Comparison of ENCODE assay signal across 8 mouse cellular contexts in the genomic region with DNA sequence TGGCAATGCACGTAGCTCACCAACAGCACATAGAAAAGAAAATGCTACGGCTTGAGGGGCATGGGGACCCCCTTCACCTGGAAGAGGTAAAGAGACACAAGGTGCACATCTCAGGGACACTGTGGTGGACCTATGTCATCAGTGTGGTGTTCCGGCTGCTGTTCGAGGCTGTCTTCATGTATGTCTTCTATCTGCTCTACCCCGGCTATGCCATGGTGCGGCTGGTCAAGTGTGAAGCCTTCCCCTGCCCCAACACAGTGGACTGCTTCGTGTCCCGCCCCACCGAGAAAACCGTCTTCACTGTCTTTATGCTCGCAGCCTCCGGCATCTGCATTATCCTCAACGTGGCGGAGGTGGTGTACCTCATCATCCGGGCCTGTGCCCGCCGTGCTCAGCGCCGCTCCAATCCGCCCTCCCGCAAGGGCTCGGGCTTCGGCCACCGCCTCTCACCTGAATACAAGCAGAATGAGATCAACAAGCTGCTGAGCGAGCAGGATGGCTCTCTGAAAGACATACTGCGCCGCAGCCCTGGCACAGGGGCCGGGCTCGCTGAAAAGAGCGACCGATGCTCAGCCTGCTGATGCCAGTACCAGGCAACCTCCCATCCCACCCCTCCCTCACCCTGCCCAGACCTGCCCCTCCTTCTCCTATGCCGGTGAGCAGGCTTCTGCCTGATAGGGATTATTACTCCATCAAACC. TPM values are rescaled to one million over a fixed set of nuclear protein-coding genes. Genes with fewer than 3 reads are reported as not detected.
DNase-seq lines count a peak whose midpoint lies in the region; ATAC-seq and TF ChIP-seq lines count a peak whose summit lies in the region.

No protein-coding gene starts in this region.

- no peaks in the 10 kb centered on the region for H3K9me3 ChIP-seq in heart, embryonic 14.5 days (ENCODE audit: control insufficient read depth, low read length)
- no peaks in the 10 kb centered on the region for H3K9me3 ChIP-seq in ES-E14 (ENCODE audit: control insufficient read depth, insufficient read depth, low read depth, low read length)
- no peaks in the 10 kb centered on the region for H3K9me3 ChIP-seq in embryonic facial prominence, embryonic 13.5 days

- in situ Hi-C loops in ES-E14 (cut with MboI; ENCODE audit: low sequenced_read_pairs in 2 of 2, unreplicated experiment in 2 of 2): no loop called here

- no peak overlapping the region for H3K9ac ChIP-seq in heart, embryonic 14.5 days (ENCODE audit: low read length)
- peak overlapping the region; percentile 70 for H3K9ac ChIP-seq in ES-E14 (ENCODE audit: insufficient read depth, low read depth, low read length, poor library complexity, severe bottlenecking)
- 0 out of 2 replicates have a peak overlapping the region, but pooled peaks have one; percentile 49 for H3K9ac ChIP-seq in embryonic facial prominence, embryonic 13.5 days

- no peak for ATAC-seq in heart, embryonic 14.5 days (ENCODE audit: insufficient number of reproducible peaks, insufficient read depth, low FRiP score, low read depth)
- ATAC-seq in embryonic facial prominence, embryonic 13.5 days (ENCODE audit: insufficient number of reproducible peaks, insufficient read depth, low FRiP score, low TSS enrichment, low read depth): no peak
- ATAC-seq in megakaryocyte progenitor cell, adult 5-6 weeks (replicated peaks; ENCODE audit: poor library complexity): 0 out of 2 replicates have a peak, but pooled peaks have one; percentile 6
- no peak for ATAC-seq in monocyte, adult 5-6 weeks (replicated peaks; ENCODE audit: insufficient number of reproducible peaks, low FRiP score, low TSS enrichment, poor library complexity, severe bottlenecking)

- peaks cover 31% of the 10 kb centered on the region; the same call in 1 of the 2 replicates for H3K27me3 ChIP-seq in heart, embryonic 14.5 days (ENCODE audit: control insufficient read depth, insufficient read depth, low read length)
- peaks cover 88% of the 10 kb centered on the region for H3K27me3 ChIP-seq in embryonic facial prominence, embryonic 13.5 days

- peak overlapping the region; percentile 53 for H3K4me2 ChIP-seq in heart, embryonic 14.5 days (ENCODE audit: low read length)
- H3K4me2 ChIP-seq in embryonic facial prominence, embryonic 13.5 days: peak overlapping the region; percentile 55

- H3K27ac ChIP-seq in heart, embryonic 14.5 days (replicated peaks in 1 of 2; ENCODE audit: control insufficient read depth in 1 of 2, insufficient read depth in 1 of 2, low read depth in 2 of 2, low read length in 2 of 2): no peak overlapping the region
- no peak overlapping the region for H3K27ac ChIP-seq in ES-E14 (ENCODE audit: insufficient read depth, low read depth, low read length, poor library complexity, severe bottlenecking)
- H3K27ac ChIP-seq in embryonic facial prominence, embryonic 13.5 days: no peak overlapping the region

- H3K4me3 ChIP-seq in heart, embryonic 14.5 days (ENCODE audit: control insufficient read depth in 1 of 2, insufficient read depth in 1 of 2, low read depth in 1 of 2, low read length in 2 of 2): peak overlapping the region; percentile 19 to 22
- peak overlapping the region; percentile 26 to 62; a peak in 3 of 4 replicates for H3K4me3 ChIP-seq in ES-E14 (ENCODE audit: insufficient read depth in 1 of 2, low read depth in 1 of 2, low read length in 2 of 2, poor library complexity in 1 of 2, severe bottlenecking in 1 of 2)
- H3K4me3 ChIP-seq in embryonic facial prominence, embryonic 13.5 days: peak overlapping the region; percentile 32

- WGBS in heart, embryonic 14.5 days: 25% methylated on average over 32 of the region's 32 CpGs
- 22% methylated on average over 32 of the region's 32 CpGs for WGBS in embryonic facial prominence, embryonic 13.5 days

- intact Hi-C loops in heart, postnatal 25 days (cut with DNase I): no loop called here

- peaks cover 0 to 4% of the 10 kb centered on the region in 2 experiments; a peak in 1 of 4 replicates for H3K4me1 ChIP-seq in heart, embryonic 14.5 days (ENCODE audit: control insufficient read depth in 2 of 2, insufficient read depth in 2 of 2, low read length in 2 of 2)
- peaks cover 2 to 24% of the 10 kb centered on the region in 2 experiments; a peak in 2 of 4 replicates for H3K4me1 ChIP-seq in ES-E14 (ENCODE audit: control insufficient read depth in 2 of 2, insufficient read depth in 2 of 2, low read length in 2 of 2, poor library complexity in 1 of 2)
- no peaks in the 10 kb centered on the region for H3K4me1 ChIP-seq in embryonic facial prominence, embryonic 13.5 days

- no peak for DNase-seq in heart, postnatal 25 days (ENCODE audit: low spot score)
- DNase-seq in ES-E14 (ENCODE audit: low read depth, low spot score): no peak
- DNase-seq in adrenal gland, adult 8-10 months: no peak
- DNase-seq in urinary bladder, postnatal 14 days (ENCODE audit: low spot score): no peak

- no peaks in the 10 kb centered on the region for H3K36me3 ChIP-seq in heart, embryonic 14.5 days (ENCODE audit: control insufficient read depth, insufficient read depth, low read length)
- H3K36me3 ChIP-seq in ES-E14 (ENCODE audit: control insufficient read depth, insufficient read depth, low read length, poor library complexity, severe bottlenecking): no peaks in the 10 kb centered on the region
- H3K36me3 ChIP-seq in embryonic facial prominence, embryonic 13.5 days: no peaks in the 10 kb centered on the region

TF ChIP-seq in ES-E14, 5 proteins besides CTCF, POLR2A, EP300 and RAD21:
- TF ChIP-seq HCFC1 (IDR thresholded peaks at IDR 0.05; ENCODE audit: borderline replicate concordance, insufficient read depth, low read length) (no peak), ZC3H11A (IDR thresholded peaks at IDR 0.05; ENCODE audit: borderline replicate concordance, low read depth, low read length) (no peak), MAFK (IDR thresholded peaks at IDR 0.05; ENCODE audit: insufficient read depth, low read depth, low read length) (no peak), CHD2 (IDR thresholded peaks at IDR 0.05; ENCODE audit: low read depth, low read length) (no peak), ZNF384 (IDR thresholded peaks at IDR 0.05; ENCODE audit: low read depth, low read length) (no peak)

RNA-seq across cellular contexts. Expression of gene Gjb1, which starts 8.4 kb away (rescaled TPM):
- polyA plus RNA-seq in heart, embryonic 14.5 days (2014; fragmentation: Nextera tagmentation; extraction: Ambion mirVana): not detected in 2 replicates
- total RNA-seq in heart, postnatal 25 days (2021): not detected
- 6.3 and 16.9 TPM in 2 replicates for total RNA-seq in ES-E14 (2012; rRNA removed)
- polyA plus RNA-seq in embryonic facial prominence, embryonic 13.5 days (2015; fragmentation: Nextera tagmentation; extraction: Ambion mirVana): 1.8 TPM in 1 of 2 replicates, not detected in the other
- not detected in 2 replicates for total RNA-seq in megakaryocyte progenitor cell, adult 5-6 weeks (2015)
- not detected in 2 replicates for total RNA-seq in megakaryocyte progenitor cell, adult 5-6 weeks (2017)
- total RNA-seq in monocyte, adult 5-6 weeks (2017): not detected in 3 replicates
- under 1 TPM in 1 of 4 experiments, not detected in 3; 0.48 TPM for total RNA-seq in adrenal gland, adult 8-10 months (2022)

RNA-seq across cellular contexts. Expression of gene Zmym3, which starts 36.1 kb away (rescaled TPM):
- 22.8 and 26.4 TPM in 2 replicates for polyA plus RNA-seq in heart, embryonic 14.5 days (2014; fragmentation: Nextera tagmentation; extraction: Ambion mirVana)
- 10 to 100 TPM; 12.9 to 18.9 TPM for total RNA-seq in heart, postnatal 25 days (2021)
- 53.9 and 62.5 TPM in 2 replicates for total RNA-seq in ES-E14 (2012; rRNA removed)
- polyA plus RNA-seq in embryonic facial prominence, embryonic 13.5 days (2015; fragmentation: Nextera tagmentation; extraction: Ambion mirVana): 42.5 and 44.1 TPM in 2 replicates
- total RNA-seq in megakaryocyte progenitor cell, adult 5-6 weeks (2015): 44.6 and 47.2 TPM in 2 replicates
- total RNA-seq in megakaryocyte progenitor cell, adult 5-6 weeks (2017): 25.1 and 30.1 TPM in 2 replicates
- 11.0 to 35.3 TPM (median 11.1 TPM) in 3 replicates for total RNA-seq in monocyte, adult 5-6 weeks (2017)
- total RNA-seq in adrenal gland, adult 8-10 months (2022): 100 to 1,000 TPM in 2 of 4 experiments, 10 to 100 TPM in 2; 87.4 to 124 (median 103) TPM

RNA-seq across cellular contexts. Expression of gene Nono, which starts 44.5 kb away (rescaled TPM):
- polyA plus RNA-seq in heart, embryonic 14.5 days (2014; fragmentation: Nextera tagmentation; extraction: Ambion mirVana): 223 and 243 TPM in 2 replicates
- 10 to 100 TPM; 69.3 to 75.5 TPM for total RNA-seq in heart, postnatal 25 days (2021)
- total RNA-seq in ES-E14 (2012; rRNA removed): 259 and 271 TPM in 2 replicates
- polyA plus RNA-seq in embryonic facial prominence, embryonic 13.5 days (2015; fragmentation: Nextera tagmentation; extraction: Ambion mirVana): 491 TPM in 2 replicates
- total RNA-seq in megakaryocyte progenitor cell, adult 5-6 weeks (2015): 244 and 248 TPM in 2 replicates
- total RNA-seq in megakaryocyte progenitor cell, adult 5-6 weeks (2017): 452 and 507 TPM in 2 replicates
- 308 to 348 TPM (median 324 TPM) in 3 replicates for total RNA-seq in monocyte, adult 5-6 weeks (2017)
- 100 to 1,000 TPM; 175 to 204 (median 197) TPM for total RNA-seq in adrenal gland, adult 8-10 months (2022)
